Mouse (Mus musculus) adrenal gland (tissue): ENCODE data around the gene Sdhd.

Experiments
- intact Hi-C: fragments of 180-260 bp; cut with DNase I; formaldehyde crosslinking; loops from one replicate; pipeline ENCODE4 v1.15.1; 2025

Gene Sdhd

DNA sequence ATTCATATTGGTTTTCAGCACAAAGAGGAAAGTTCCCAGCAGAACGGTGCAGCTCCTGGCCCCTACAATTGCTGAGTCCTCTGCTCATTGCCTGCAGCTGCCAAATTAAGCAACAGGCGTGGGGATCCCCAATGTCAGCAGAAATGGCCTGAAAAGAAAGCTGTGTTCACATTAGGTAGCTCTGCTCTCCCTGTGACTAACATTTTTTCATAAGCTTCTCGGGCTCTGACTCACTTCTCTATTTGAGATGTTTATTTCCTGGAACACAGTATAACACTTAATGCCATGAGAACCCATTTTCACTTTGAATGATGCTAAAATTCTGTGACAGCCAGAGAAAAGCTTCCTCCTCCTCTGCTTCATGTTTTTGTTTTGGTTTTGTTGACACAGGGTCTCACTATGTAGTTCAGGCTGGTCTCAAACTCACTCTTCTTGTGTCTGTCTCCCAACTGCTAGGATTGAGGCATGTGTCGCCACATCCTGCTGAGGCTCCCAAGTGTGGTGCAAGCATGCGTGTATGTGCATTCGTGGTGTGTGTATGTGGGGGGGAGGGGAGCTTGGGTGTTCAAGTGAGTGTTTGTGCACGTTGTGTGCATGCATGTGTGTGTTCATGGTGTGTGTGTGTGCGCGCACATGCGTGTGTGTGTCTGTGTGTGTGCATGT lies 12.6 kb downstream of the Sdhd start:
- intact Hi-C loops = loop anchor here (10.0 kb wide), 1 partner anchor 146 kb away; no protein-coding TSS in a partner anchor

GRCm38 (mm10) chr9:50586955-50587354 lies 16.7 kb downstream of the Sdhd start:
- intact Hi-C loops = no loop called here

DNA sequence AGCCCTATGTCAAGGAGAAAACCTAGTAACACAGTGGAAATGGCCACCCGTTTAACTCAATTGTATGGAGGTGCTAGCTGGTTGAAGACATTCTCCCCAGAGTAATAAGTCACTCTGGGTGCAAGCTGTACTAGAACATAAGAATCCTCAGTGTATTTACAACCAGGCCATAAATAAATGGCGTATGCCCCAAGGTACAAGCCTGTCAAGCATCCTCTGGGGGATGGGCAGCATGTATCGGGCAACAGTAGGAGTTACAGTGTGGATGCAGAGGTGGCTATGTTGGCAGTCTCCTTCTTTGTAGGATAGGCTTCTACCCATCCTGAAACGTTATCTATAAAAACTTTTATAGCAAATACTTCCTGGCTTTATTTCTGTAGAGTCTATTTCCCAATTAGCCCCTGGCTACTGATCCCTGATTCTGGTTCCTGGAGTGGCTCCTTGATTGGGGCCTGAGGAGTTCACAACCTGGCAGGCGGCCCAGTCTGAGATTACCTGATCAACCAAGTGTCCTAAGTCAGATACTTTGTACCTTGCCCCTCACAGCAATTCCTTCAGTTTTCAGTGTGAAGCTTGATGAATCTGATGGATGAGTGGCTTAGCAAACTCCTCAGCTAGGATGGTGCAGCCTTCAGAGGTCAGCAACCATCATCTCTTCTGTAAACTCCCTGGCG lies 18.3 kb downstream of the Sdhd start:
- intact Hi-C loops = no loop called here

- intact Hi-C loops = no loop called here
Observed at GRCm38 (mm10) chr9:50580370-50580769, 23.2 kb downstream of the Sdhd start.

- intact Hi-C loops = no loop called here
Observed at GRCm38 (mm10) chr9:50569599-50570525, 33.8 kb downstream of the Sdhd start.

GRCm38 (mm10) chr9:50567881-50568280 lies 35.7 kb downstream of the Sdhd start:
- intact Hi-C loops = no loop called here

- intact Hi-C loops = no loop called here
Observed at GRCm38 (mm10) chr9:50567372-50567771, 36.2 kb downstream of the Sdhd start.

GRCm38 (mm10) chr9:50565940-50566339 lies 37.7 kb downstream of the Sdhd start:
- intact Hi-C loops = no loop called here

DNA sequence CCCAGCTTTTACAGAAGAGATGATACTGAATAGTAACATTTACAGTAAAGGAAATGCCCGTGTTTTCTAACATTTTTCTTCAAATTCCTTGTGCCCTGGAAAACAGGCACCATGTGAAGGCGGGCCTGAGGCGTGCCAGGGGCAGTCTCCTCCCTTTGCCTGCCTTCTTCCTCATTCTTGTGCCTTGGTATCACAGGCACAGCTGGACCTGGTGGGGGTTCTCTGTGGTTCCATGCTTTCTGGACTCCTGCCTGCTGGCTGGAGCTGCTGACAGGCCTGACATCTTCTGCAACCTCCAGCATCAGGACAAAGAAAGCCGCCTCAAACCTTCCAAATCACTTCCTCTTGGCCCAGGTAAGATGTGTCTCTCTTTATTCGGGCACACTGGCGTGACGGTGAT lies 38.4 kb downstream of the Sdhd start:
- intact Hi-C loops = no loop called here

DNA sequence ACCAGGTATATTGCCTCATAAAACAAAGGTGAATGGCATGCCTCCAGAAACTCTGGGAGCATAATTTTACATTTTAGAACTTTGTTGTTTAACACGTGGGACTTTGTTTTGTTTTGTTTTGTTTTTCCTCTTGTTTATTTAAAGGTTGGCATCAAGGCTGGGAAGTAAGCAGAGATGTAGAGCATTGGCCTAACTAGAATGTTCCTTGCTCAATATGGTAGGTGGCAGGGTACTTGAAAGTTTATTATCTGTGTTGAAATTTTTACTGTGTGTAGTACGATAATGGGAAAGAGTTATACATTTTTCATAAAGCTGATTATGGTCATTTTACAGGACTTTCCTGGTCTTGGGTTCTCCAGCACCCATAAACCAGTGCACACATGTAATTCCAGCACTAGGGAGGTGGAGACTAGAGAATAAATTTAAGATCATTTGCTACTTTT lies 41.7 kb downstream of the Sdhd start:
- intact Hi-C loops = no loop called here

GRCm38 (mm10) chr9:50561145-50561917 lies 42.3 kb downstream of the Sdhd start, which contains the start of gene Tex12:
Gene Tex12 (minus strand): TSS chr9:50561325.
- intact Hi-C loops = no loop called here

DNA sequence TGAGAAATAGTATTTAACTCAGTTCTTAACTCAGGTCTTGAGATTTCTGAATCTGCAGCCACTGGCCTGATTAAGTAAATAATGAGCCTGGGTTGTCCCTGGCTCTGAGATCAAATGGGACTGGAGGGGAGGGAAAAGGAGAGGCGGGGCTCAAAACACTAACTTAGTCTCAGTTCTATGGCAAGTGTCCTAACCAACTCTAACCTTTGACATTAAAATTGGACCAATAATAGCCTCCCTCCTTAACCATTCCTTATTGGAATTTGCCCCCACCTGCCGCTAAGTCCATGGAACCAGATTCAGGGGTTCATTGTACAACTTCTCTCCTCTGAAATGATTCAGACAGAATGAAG lies 48.5 kb downstream of the Sdhd start, which contains the start of gene Bco2:
Bco2 (minus strand) TSS at position 88 of the 353 bp plus-strand sequence.
- intact Hi-C loops = no loop called here

DNA sequence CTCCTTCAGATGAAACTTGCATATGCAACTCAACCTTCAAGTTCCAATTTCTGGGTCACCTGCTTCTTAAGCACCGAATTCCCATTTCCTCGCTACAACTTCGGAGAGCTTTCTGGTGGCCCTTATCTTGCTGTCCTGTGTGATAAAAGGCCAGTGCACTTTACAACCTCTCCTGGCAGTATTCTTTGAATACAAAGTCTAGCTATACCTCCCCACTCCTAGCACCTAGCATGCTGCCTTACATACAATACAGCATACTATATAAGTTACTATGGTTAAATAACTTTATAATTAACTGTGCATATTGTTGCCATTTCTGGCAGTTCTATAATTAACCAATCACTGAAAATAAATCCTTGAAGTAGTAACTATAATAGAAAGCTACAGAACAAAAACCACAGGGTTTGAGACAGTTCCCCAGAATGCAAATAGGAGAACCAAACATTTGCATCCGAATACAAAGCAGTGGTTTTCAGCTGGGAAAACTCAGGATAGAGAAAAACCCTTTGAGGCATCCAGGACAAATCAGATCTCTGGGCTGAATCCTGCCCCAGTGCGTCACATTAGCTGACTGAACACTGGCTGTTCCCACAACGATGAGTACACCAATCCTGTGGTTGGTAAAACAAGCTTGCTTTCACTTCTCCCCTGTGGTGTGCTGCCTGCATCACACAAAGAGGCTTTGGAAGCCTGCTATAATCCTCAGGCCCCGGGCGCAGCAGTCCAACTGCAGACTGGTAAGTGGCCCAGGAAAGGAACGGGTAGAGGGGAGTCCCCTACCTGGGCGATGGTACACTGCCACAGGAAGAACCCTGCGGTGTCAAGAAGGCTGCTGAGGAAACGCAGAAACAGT lies 49.1 kb downstream of the Sdhd start, which contains the start of gene Il18:
Il18 (plus strand) TSS at position 587 of the 853 bp plus-strand sequence.
- intact Hi-C loops = no loop called here

GRCm38 (mm10) chr9:50553547-50553946 lies 50.1 kb downstream of the Sdhd start:
- intact Hi-C loops = no loop called here

DNA sequence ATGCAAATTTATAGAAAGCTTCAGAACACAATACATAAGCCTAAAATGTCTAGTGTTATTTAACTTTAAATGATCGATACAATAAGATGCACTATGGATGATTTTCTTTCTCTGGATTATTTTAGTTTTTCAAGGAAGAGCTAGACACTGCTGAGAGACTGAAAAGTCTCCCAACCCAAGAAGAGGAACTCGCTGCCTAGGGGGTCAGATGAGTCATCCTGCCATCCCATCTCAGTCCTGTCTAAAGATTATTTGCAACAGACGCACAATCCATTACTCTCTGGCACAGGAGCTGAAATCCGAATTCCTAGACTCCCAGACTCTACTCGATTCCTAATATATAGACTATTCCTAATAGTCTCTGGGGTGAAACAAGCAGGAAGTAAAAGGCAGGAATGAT lies 51.4 kb downstream of the Sdhd start:
- intact Hi-C loops = no loop called here

DNA sequence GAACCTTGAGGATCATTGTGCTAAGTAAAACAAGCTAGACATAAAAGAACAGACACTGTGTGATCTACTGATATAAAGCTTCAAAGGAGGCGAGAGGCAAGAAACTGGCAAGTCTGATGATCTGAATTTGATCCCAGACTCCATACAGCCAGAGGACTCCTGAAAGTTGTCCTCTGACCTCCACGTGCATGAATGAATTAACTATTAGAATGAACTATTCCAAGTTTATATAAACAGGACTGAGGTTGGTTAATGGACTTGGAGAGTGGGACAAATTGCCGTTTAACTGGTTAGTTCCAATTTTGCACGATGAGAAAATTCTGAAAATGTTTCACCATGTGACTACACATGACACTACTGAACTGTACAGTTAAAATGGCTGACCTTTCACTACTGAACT lies 54.7 kb downstream of the Sdhd start:
- intact Hi-C loops = no loop called here

GRCm38 (mm10) chr9:50547859-50548478 lies 55.6 kb downstream of the Sdhd start:
- intact Hi-C loops = no loop called here
